Mouse (Mus musculus) 416B (cell line): ENCODE measurements around the gene Gpr31b.
A peak's percentile ranks its signal among the peaks of the same experiment; 100 is the strongest.
"Not testable (repeated sequence)": the region's sequence is repeated elsewhere in the genome, so short reads cannot be mapped to it uniquely, and the experiment has no call there.

Experiments used
- DNase-seq: peaks from one replicate; pipeline ENCODE4 v3.0.0; 2011; ENCODE audit warnings: low read depth

Gene Gpr31b

DNA sequence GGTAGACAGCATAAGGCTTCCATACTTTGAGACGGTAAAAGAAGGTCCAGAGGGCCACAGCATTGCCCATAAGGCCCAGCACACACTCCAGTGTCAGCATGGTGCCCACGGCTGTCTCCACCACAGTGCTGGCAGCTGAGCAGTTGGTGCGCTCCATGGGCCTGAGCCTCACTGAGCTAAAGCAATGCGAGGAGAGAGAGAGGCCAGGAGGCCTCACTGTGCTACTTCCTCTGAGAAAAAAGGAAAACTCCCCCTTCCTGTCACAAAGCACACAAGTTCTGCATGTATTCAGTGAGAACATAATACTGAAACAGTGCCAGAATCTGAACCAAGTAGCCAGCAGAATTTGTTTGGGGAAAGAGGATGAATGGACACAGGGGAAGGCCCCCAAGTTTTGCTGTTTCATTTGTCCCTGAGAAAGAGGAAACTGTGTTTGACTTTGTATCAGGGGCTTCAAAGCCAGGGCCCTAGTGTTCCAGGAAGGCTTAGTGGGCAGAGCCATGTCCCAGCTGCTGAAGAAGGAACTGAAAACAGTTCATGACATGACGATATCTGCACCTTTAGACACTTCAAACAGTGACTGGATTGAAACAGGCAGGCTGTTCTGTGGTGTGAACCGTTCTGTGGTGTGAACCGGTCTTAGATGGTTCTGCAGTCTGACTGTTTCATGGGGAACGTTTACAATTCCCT lies at the start of gene Gpr31b:
Gene Gpr31b (minus strand): TSS at position 173 of the 690 bp plus-strand sequence.
- DNase-seq: not testable (repeated sequence)

DNA sequence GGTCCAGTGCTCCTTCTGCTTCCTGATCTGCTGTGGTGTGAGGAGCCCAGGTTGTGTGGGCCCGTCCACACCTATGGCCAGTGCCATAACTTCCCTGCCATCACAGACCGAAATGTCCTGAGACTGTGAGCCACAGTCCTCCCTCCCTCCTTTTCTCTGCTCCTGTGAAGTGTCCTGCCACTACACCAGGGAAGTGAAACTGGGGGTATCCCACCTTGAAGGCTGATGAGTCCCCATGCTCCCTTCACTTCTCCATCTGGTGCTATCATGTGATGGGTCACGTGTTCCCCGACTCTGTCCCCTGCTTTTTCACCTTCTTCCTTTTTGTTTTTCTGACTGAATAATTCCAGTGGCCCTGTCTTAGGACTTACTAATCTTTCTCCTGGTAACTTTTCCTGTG lies 40.9 kb upstream of the Gpr31b start:
- DNase-seq: not testable (repeated sequence)

DNA sequence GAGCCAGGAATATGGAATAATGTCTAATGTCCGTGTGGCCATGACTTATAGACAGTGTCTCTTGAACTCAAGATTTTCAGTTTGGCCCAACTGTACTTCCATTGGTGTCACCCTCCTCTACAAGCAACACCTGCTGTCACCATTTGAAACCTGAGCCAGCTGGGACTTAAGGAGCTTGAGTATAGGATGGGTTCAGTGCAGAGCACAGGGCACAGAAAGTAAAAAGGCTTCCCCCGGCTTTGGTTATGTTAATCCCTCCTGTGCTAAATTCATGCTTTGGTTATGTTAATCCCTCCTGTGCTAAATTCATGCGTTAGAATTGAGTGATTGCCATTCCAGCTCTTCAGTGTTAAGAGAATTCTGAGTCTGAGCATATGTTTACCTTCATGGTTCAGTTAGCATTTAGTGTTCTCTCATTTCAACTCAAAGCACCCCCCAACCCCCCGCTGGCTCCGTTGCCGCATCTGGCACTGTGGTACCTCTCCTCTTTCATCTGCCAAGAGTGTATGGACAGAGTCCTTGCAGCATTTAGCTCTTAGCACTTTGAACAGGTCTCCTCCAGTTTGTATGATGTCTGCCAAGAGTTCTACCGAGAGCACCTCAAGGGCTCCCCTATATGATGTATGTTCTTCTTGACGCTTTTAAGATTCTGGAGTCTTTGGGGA lies 40.1 kb upstream of the Gpr31b start:
- not testable (repeated sequence) for DNase-seq

DNA sequence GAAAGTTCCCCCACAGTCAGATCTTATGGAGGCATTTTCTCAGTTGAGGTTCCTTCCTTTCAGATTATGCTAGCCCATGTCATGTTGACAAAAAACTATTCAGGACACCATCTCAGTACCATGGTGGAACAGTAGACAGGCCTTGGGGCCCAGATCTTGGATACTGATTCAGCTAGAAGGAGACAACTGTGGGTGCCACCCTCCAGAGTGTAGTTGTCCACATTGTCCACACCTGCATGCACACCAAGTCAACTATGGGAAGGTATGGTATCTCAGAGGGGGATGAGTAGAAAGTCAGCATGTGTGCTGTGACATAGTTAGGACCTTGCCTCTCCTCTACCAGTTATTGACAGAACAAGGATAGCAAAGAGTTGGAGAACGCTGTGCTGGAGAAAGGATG lies 39.4 kb upstream of the Gpr31b start:
- not testable (repeated sequence) for DNase-seq

DNA sequence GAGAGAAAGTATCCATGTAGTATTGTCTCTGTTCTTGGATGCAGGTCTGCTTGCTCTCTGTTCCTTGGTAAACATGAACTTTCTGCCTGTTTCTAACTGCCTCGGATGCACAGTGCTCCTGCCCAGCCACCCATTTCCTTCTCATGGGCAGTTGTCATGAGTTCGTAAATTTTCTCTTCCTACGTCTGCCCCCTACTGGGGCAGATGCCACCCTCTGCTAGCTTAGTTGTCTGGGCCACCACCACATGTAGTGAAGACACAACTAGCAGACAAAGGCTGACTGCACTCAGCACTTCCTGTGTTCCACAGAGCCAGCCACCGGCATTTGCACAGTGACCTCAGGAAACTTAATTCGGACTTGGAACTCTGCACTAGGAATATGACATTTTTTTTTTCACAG lies 17.1 kb upstream of the Gpr31b start:
- not testable (repeated sequence) for DNase-seq

DNA sequence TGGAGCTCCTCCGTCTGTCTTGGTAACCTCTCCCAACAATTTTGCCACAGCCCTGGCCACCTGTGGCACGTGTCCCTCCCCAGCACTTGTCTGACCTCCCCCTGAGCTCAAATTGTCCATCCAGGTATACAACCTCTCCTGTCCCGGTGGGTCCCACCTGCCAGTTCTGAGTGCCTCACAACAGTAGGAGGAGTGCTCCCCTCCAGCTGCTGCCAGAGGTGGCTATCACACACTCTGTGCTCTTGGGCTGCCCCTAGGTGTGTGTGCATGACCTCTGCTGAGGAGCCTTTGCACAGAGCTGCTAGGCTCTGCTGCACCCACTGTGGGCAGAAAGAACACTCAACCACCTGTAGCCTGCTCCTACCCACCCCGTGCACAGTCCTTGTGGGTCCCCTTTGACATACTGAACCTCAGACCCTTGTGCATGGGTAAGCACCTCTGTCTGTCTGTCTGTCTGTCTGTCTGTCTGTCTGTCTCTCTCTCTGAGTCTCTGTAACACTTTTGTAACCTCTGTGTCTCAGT lies 15.8 kb upstream of the Gpr31b start:
- not testable (repeated sequence) for DNase-seq

DNA sequence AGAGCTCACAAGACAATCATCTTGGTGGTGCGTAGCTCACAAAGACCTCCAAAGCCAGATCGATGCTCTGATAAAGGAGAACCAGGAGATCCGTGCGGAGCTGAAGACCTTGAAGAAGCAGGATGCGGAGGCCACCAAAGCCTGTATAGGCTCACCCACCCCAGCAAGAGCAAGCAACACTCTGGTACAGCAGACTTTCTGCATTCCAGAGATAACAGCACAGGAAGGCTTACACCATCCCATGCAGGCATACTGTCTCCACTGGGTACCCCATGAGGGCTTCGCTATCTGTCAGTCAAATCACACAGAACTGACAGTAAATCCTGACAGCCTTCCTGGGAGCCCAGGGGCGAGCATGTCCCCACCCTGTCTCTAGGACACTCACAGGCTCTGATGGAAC lies 10.8 kb upstream of the Gpr31b start:
- not testable (repeated sequence) for DNase-seq

DNA sequence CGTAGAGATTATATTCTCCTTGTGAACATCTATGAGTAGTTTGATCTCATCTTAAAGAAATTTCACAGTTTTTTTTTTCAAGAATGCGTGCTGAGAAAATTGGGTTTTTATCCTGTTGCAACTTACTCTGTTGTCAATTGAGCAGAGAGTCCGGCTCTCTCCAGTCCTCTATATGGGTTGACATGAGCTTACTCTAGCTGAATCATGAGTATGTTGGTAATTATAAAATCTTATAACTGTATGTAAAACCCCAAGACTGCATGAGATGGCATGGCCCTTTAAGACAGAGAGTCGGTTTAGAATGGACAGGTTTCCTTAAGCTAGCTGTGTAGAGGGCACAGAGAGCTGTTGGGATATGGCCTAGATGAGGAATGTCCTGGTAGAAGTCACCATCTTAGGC lies 8.7 kb upstream of the Gpr31b start, which contains the start of gene Tcp10b:
Gene Tcp10b (plus strand): TSS at position 301 of the 400 bp plus-strand sequence.
- DNase-seq: not testable (repeated sequence)

DNA sequence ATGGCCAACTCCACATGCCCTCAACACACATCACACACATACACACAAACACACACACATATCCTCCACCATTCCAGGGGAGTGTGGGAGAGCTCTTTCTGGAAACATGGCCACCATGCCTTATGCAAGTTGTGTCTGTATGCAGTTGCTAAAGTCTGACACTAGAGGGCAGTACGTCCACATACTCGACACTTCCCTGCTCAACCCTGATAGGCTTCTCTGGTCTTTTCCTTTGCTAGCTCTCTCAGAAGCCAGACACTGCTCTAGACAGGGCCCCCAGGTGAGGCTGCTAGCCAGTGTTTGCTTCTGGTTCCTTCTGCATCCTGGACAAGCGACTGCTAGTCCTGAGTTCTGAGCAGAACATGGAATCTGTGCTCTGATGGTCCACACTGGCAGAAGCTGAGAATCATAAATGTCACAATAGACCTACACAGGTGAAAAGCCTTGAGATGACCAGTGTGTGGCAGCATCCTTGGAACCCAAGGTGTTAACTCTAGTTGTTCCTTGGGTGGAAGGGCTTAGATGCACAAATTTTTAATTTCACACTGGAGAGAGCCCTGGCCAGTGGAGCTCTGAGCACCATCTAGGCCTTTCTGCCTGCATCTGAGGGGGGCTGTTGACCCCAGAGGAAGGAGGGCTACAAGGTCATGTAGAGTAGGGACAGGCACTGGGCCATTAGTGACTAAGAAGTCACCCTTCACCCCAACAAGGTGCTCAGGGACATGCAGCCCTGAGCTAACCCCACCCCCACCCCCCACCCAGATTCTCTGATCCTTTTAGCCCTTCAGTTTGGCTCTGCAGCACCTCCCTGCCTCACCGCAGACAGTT lies 8.0 kb downstream of the Gpr31b start:
- DNase-seq: peak; percentile 69

DNA sequence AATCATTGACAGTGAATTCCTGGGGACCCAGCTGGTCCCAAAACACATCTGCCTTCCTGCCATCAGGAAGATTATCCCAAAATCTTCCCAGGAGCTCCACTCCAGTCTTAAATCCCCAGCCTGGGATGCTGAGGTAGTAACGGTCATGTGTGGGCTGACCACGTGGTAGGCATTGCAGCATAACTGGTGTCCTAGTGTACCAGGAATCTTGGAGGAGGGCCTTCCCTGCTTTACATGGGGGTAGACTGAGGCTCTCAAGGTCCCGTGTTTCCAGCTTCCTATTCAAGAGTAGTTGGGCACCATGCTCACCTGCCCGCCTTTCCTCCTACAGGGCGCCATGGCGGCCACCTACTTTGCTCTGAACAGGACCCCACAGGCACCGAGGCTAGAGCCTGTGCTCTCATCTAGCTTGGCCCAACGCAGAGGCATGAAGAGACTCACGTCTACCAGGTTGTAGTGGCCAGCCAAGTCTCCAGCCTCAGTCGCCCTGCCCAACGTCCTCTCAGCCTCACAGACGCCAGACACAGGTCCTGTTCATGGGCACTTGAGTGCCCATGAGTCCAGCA lies 15.4 kb downstream of the Gpr31b start:
- not testable (repeated sequence) for DNase-seq

DNA sequence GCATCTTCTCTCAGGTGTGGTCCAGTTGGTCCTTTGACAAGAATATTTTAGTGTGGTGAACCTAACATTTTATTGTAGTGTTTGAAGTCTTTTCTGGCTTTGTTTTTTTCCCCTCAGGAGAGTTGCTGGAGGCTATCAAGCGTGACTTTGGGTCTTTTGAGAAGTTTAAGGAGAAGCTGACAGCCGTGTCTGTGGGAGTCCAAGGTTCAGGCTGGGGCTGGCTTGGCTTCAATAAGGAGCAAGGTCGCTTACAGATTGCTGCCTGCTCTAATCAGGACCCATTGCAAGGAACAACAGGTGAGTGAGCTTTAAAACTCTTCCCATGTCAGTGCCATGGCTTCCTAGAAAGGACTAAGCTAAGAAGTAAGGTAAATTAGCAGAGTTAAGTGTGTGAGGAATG lies 38.8 kb downstream of the Gpr31b start:
- no peak for DNase-seq

DNA sequence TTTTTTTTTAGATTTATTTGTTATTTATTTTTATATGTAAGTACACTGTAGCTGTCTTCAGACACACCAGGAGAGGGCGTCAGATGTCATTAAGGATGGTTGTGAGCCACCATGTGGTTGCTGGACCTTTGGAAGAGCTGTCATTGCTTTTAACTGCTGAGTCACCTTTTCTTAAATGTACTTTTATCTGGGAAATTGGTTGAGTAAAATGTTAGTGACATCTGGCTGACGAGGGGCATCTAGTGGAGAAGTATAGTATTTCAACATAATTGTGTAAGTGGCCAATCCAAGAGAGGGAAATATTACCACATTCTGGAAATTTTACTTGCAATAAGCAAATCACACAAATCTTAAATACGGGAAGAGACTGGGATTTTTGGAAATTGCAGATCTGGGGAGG lies 42.2 kb downstream of the Gpr31b start:
- peak; percentile 93 for DNase-seq

DNA sequence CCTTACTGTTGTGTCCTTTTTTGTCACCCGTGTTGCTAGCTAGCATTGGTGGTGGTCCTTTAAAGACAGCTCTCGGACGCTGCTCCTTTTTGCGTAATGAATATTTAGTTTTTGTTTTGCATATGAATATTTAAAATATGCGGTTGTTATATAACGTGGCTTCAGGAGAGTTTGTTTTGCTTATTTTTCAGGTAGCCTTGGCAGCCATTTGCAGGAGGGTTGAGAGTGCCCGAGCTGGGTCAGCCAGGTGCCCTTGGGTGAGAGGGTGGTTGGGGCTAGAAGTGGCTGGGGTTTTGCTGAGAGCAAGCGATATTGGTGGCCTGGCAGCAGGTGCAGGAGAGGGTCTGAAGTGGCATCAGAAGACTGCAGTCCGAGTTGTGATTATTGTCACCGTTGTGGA lies 43.6 kb downstream of the Gpr31b start:
- DNase-seq: no peak

DNA sequence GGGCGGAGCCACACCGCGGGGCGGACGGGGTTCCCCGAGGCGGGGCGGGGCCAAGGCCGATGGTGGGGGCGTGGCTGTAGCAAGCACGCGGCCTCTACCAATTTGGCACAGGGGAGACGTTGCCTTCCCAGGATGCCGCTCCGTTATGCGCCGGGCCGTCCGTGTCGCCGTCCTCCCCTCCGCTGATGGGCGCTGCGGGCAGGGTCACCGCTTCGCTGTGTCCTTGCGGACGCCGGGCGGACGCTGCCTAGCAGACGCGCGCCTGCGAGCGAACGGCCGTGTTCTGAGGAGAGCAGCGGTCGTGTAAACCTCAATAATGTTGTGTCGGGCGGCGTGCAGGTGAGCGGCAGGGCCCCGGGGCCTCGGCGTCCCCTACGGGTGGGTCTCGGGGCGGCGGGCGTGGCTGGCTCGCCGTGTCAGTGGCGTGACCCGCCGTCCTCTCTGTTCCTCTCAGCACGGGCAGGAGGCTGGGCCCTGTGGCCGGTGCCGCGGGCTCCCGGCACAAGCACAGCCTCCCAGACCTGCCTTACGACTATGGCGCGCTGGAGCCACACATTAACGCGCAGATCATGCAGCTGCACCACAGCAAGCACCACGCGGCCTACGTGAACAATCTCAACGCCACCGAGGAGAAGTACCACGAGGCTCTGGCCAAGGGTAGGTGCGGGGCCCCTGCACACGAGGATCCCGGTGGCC lies 44.2 kb downstream of the Gpr31b start:
- peak; percentile 96 for DNase-seq

DNA sequence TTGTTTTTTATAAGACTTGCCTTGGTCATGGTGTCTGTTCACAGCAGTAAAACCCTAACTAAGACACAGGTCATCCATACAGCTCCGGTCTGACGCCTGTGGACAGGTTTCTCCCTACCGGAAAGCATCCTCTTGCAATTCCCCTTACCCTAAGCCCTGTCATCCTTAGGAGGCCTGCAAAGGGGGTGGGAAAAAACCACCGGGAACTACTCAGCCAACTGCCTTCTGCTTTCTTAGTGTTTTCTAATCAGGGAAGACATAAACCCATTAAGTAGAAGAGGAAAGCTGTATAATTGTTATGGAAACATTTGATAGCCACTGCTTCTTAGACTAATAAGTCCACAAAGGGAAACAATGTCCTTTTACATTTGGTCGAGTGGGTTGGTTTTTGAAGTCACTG lies 45.1 kb downstream of the Gpr31b start:
- no peak for DNase-seq

DNA sequence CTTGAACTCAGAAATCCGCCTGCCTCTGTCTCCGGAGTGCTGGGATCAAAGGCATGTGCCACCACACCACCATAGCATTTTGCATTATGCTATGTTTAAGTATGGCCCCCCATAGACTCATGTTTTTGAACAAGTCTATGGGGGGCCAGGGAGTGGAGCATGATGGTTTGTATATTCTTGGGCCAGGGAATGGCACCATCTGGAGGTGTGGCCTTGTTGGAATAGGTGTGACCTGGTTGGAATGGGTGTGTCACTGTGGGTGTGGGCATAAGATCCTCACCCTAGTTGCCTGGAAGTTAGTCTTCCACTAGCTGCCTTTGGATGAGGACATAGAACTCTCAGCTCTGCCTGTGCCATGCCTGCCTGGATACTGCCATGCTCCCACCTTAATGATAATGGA lies 45.5 kb downstream of the Gpr31b start, which contains the start of gene Sod2:
Gene Sod2 (plus strand): TSS at position 301 of the 400 bp plus-strand sequence.
- DNase-seq: not testable (repeated sequence)

DNA sequence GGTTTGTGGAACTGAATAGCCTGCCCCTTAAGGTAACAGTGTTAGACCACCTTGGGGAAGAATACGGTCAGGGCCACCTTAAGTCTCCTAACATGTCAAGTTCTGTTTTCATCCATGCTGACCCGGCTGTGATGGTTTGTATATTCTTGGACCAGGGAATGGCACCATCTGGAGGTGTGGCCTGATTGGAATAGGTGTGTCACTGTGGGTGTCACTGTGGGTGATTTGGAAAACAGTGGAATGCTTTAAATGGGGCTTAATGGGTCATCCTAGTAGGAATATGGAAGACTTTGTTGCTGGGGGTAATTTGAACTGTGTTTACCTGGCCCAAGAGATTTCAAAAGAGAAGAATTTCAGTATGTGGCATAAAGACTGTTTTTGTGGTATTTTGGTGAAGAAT lies 47.7 kb downstream of the Gpr31b start:
- DNase-seq: not testable (repeated sequence)

DNA sequence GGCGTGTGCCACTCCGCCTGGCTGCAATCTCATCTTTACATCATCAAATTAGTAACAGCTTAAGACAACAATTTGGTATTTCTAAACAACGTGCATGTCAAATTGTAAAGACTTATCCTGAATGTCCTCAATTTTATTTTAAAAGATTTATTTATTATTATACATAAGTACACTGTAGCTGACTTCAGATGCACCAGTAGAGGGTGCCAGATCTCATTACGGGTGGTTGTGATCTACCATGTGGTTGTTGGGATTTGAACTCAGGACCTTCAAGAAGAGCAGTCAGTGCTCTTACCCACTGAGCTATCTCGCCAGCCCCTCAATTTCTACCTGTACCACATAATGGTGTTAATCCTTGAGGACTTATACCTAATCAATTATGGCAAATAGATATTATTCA lies 49.9 kb downstream of the Gpr31b start:
- DNase-seq: not testable (repeated sequence)
